Mouse (Mus musculus) embryonic stem cell, embryonic (primary cell): ENCODE results near the gene Ehd4.

Experiments used
- CTCF ChIA-PET, 4 experiments: fragments of 300-600 bp in 2 of 4; fragments of 350-600 bp in 2 of 4; sonication (Branson Sonifier 250); formaldehyde crosslinking; loops; one replicate each; lab custom pipeline; 2022; ENCODE audit warnings: inconsistent platforms in 2 of 4; lab: Charles Lee
- POLR2A ChIA-PET, 4 experiments: fragments of 300-600 bp in 2 of 4; fragments of 350-600 bp in 2 of 4; sonication (Branson Sonifier 250); formaldehyde crosslinking; loops; one replicate each; lab custom pipeline; 2022; ENCODE audit warnings: antibody characterized with exemption in 4 of 4, inconsistent platforms in 1 of 4; lab: Charles Lee

Gene Ehd4

DNA sequence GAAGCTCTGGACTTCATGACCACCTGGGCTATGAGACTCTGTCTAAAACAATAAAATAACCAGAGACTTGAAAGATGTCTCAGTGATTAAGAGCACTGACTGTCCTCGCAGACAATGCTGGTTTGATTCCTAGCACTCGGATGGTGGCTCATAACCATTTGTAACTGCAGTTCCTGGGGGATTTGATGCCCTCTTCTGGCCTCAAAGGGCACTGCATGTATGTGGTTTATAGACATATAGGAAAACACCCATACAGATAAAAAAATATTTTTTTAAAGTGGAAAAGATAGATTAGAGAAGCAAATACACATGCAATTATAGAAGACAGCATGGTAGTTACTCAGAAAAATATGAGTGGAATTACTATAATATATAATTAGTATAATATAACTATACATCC lies 3.2 kb upstream of the Ehd4 start:
- POLR2A ChIA-PET = interaction anchor here in 1 of 4 experiments (1.1 to 1.6 kb wide), 3 partner anchors 17 to 195 kb away, joined by 3 to 4 read pairs (median 3); partner anchors contain the start of gene Vps39
- CTCF ChIA-PET = interaction anchor here (0.8 to 3.8 kb wide), 10 partner anchors 11 to 78 kb away, joined by 3 to 21 read pairs (median 4); no protein-coding TSS in a partner anchor

DNA sequence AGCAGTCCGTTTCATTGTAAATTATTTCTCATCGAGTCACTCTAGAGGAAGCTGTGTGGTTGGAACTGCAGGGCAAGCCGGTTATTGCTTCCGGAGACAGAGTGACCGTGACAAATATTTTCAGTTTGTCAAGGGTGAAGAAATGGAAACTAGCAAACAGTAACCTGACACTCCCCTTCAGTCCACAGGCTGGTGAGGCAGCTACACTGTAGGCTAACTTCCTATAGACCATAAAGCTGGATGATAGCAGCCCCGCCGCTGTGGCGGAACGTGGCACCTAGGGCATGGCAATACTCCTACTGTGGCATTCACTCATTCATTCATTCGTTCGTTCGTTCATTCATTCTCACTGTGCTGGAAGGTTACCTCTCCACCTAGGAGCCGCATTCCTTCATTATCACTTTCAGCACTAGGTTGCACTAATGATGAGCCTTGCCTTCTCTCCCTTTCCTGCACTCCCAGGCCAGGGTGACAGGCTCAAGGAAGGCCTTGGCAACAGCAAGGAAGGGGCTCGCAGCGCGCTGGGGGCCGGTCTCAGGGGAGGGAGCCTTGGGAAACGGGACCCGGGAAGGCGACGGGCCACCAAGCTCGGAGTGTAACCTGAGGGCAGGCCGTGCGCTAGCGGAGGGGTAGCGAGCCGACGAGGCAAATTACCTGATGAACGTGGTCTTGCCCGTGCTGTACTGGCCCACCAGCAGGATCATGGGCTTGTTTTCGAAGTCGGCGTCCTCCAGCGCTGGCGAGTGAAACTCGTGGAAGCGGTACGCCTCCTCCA lies 633 bp downstream of the Ehd4 start:
- CTCF ChIA-PET = interaction anchor here in 3 of 4 experiments (0.6 to 2.6 kb wide), 12 partner anchors 9 to 126 kb away, joined by 3 to 10 read pairs (median 4); no protein-coding TSS in a partner anchor
- POLR2A ChIA-PET = interaction anchor here in 3 of 4 experiments (0.6 to 2.6 kb wide), 41 partner anchors 9 to 1259 kb away, joined by 3 to 19 read pairs (median 4); partner anchors contain the start of genes Adal (in 1 of the 3), Catsper2 (in 1 of the 3), Chac1 (in 1 of the 3) and Chp1 (in 1 of the 3)

DNA sequence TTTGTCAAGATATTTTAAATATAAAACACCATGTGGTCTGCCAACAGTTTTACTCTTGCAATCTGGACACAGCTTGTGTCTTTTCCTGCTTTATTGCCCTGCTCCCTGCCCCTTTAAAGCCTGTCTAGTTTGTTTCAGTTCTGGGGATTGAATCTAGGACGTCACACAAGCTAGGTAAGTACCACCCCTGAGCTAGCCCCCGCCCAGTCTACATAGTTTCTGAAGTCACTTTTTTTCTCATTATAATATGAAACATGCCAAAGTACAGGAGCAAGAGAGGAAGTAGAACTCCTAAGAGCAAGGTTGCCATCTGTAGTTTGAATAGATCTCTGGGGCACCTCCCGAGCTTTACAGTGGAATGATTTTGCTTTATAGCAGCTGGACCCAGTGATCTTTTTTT lies 3.8 kb downstream of the Ehd4 start:
- ChIA-PET POLR2A (no interaction called here), CTCF (interaction anchor here in 1 of 4 experiments (0.6 kb wide), 1 partner anchor 82 kb away, joined by 5 read pairs; no protein-coding TSS in a partner anchor)

DNA sequence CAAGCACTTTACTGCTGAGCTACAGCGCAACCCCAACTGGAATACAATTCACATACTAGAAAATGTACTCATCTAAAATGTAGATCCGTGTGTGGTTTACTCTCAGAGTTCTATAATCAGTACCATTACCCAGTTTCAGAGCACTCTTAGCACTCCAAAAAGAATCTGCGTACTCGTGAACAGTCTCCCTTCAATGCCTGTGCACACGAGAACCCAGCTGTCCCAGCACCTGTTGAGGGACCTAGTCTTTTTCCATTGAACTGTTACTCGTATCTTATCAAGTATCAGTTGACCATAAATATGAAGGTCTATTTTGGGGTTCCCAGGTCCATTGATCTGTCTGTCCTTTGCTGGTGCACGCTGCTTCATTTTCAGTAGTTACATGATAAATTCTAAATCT lies 4.8 kb downstream of the Ehd4 start:
- ChIA-PET CTCF (no interaction called here), POLR2A (no interaction called here)

DNA sequence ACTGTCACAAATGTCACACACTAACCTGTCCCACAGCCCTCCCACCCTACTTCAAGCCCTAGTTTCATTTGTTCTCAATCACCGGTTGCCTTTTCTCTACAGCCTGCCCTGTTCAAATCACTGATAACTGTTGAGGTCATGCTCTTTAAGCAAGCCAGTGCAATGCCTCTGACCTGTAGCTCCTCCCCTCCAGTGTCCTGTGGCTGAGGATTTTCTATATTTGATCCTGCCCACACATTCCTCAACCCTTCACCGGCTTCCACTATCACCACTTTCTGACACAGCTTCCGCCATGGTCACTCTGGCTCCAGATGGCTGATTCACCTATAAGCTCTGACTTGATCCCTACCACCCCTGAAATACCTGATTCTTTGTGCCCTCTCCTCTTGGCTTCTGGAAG lies 6.4 kb downstream of the Ehd4 start:
- ChIA-PET CTCF (interaction anchor here (0.6 to 1.5 kb wide), 4 partner anchors 13 to 103 kb away, joined by 3 to 5 read pairs (median 4); no protein-coding TSS in a partner anchor), POLR2A (interaction anchor here in 1 of 4 experiments (0.9 to 1.7 kb wide), 4 partner anchors 11 to 178 kb away, joined by 3 to 7 read pairs (median 4); no protein-coding TSS in a partner anchor)

DNA sequence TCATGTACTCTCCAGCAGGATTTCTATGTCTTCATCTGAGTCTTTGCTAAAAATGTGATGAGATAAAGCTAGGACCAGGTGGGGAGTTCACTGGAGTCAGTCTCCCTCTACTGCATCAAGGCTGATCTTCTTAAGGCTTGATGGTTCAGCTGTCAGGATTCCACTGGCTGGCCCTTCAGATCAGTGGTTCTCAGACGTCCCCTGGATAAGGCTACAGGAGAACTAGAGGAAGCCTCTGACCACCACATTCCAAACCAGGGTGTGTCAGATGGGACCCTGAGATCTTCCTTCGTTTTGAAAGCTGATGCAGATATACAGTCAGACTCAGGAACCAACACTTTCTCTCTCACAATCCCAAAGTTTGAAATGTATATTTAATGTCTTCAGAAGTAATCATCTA lies 7.0 kb downstream of the Ehd4 start:
- ChIA-PET POLR2A (interaction anchor here in 1 of 4 experiments (0.9 to 1.7 kb wide), 5 partner anchors 12 to 177 kb away, joined by 3 to 7 read pairs (median 3); no protein-coding TSS in a partner anchor), CTCF (interaction anchor here (0.6 to 1.5 kb wide), 4 partner anchors 13 to 592 kb away, joined by 4 to 5 read pairs (median 4); no protein-coding TSS in a partner anchor)

DNA sequence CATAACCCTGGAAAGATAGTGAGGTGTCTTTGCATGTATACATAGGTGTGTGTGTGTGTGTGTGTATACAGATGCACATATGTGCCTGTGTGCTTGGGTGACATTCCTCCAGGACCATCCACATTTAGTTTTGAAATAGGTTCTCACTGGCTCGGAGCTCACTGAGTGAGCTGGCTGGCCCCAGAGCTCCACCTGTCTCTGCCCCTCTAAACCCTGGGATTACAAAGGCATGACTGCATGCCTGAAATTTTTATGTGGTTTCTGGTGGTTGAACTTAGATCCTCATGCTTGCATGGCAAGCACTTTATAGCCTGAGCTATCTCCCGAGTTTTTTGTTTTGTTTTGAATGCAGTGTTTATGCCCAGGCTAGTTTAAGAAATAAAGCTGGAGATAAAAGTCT lies 7.9 kb downstream of the Ehd4 start:
- POLR2A ChIA-PET = interaction anchor here in 1 of 4 experiments (1.1 to 1.7 kb wide), 2 partner anchors 13 to 15 kb away, joined by 3 to 7 read pairs; no protein-coding TSS in a partner anchor
- CTCF ChIA-PET = interaction anchor here in 3 of 4 experiments (0.6 to 1.5 kb wide), 3 partner anchors 27 to 1004 kb away, joined by 3 to 4 read pairs (median 3); no protein-coding TSS in a partner anchor

DNA sequence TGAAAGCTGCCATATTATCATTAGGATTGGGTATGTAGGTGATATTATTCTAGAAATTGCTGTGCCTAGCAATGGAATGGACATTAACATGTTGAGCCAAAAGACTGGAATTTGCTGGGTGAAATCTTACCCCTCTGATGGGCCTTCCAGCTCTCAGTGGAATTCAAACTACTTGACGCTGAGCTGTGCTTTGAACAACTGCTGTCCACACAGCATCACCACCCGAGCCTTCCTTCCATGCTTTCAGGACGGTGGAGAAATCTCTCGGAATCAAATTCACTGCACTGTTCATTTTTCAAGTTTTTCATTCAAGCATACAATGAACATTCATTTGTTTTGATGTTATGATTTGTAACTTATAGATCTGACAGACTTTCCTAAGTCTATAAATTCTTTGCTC lies 10.0 kb downstream of the Ehd4 start:
- POLR2A ChIA-PET = interaction anchor here in 2 of 4 experiments (1.2 to 1.7 kb wide), 3 partner anchors 10 to 23 kb away, joined by 3 to 9 read pairs (median 5); partner anchors contain the start of gene Ehd4 (in 2 of the 2)

DNA sequence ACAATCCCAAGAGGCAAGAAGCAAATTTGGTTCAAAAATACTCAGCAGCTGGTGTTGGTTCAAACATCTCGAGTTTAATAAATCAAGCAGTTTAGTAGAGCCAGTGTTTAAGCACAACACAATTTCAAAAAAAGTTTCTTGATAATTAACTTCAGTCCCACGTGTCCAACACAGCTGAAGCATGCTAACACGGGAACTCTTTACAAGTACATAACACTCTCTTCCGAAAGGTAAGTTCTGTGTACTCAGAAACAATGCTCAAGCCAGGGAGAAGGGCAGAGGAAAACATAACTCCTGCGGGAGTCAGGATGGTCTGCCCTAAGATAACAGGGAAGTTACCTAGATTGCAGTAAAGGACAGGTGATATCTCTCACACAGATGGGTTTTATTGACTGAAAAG lies 12.1 kb downstream of the Ehd4 start:
- ChIA-PET POLR2A (no interaction called here), CTCF (no interaction called here)

More for the DNA sequence above, 10.0 kb downstream of the Ehd4 start:
- CTCF ChIA-PET = interaction anchor here in 1 of 4 experiments (0.5 kb wide), 1 partner anchor 50 kb away, joined by 3 read pairs; no protein-coding TSS in a partner anchor

DNA sequence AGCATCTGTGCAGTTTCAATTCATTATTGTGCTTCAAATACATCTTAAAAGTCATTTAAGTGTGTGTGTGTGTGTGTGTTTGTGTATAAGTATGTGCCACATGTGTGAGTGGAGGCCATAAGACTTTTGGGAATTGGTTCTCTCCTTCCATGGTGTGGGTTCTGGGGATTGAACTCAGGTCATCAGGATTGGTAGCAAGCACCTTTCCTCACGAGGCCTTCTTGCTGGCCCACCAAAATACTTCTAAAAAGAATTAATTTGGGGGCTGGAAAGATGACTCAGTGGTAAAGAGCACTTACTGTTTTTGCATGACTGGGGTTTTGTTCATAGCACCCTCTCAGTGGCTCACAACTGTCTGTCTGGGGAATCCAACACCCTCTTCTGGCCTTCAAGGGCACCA lies 12.7 kb downstream of the Ehd4 start:
- POLR2A ChIA-PET = interaction anchor here in 1 of 4 experiments (0.6 kb wide), 1 partner anchor 47 kb away, joined by 3 read pairs; no protein-coding TSS in a partner anchor
- CTCF ChIA-PET = interaction anchor here in 1 of 4 experiments (0.6 kb wide), 1 partner anchor 72 kb away, joined by 3 read pairs; no protein-coding TSS in a partner anchor

DNA sequence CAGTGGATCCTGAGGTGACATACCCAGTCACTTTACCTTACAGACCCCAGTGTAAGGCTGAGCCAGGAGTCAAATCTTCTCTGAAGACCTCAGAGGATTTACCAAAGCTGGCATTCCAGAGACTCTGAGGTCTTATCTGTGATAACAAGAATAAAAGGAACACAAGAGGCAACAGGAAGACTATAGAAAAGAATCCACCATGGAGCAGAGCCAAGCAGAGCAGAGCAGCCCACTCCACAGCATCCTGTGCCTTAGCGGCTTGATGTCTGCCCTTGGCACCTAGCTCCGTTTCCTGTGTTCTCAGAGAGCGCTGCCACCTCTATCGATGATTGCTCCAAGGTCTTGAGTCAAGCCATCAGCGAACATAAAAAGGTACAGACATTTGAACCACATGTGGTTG lies 14.1 kb downstream of the Ehd4 start:
- CTCF ChIA-PET = no interaction called here
- POLR2A ChIA-PET = no interaction called here

DNA sequence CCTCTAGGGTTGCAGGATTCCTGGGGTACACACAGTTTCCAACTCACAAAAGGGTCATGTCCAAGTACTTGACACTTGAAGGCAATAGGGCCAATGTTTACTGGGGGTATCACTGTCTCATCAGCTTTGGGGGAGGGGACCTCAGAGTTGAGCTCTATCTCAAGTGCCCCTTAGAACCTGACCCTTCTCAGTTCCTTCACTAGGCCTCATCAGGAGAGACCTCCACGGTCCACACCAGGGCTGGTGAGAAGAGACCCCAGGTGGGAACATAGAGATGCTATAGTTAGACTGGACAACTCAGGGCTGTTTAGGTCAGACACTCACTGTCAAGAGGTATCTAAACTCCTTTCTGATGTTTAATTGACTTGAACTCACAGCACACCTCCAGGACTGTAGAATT lies 15.3 kb downstream of the Ehd4 start:
- ChIA-PET CTCF (interaction anchor here in 3 of 4 experiments (0.7 to 1.5 kb wide), 4 partner anchors 57 to 449 kb away, joined by 4 to 9 read pairs (median 4); no protein-coding TSS in a partner anchor), POLR2A (interaction anchor here in 2 of 4 experiments (0.7 to 1.6 kb wide), 3 partner anchors 13 to 941 kb away, joined by 3 to 6 read pairs (median 4); no protein-coding TSS in a partner anchor)

DNA sequence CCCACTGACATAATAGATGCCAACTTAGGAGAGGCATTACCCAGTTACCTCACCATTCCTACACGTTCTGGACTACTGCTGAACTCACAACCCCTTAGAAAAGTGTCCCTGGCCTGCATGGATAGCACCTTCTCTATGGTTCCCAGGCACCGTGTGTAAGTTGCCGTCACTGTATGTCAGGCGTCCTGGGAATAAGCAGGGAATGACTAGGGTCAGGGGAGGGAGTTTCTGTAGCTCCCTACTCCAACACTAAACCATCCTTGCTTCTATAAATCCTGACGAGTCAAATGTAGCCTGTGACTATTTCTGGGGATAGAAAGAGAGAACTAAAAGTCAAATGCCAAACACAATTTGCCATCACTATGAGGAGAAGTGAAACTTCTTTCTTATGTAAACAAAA lies 17.1 kb downstream of the Ehd4 start:
- POLR2A ChIA-PET = interaction anchor here in 2 of 4 experiments (1.9 to 2.6 kb wide), 2 partner anchors 17 kb away, joined by 9 to 10 read pairs; partner anchors contain the start of gene Ehd4 (in 2 of the 2)

DNA sequence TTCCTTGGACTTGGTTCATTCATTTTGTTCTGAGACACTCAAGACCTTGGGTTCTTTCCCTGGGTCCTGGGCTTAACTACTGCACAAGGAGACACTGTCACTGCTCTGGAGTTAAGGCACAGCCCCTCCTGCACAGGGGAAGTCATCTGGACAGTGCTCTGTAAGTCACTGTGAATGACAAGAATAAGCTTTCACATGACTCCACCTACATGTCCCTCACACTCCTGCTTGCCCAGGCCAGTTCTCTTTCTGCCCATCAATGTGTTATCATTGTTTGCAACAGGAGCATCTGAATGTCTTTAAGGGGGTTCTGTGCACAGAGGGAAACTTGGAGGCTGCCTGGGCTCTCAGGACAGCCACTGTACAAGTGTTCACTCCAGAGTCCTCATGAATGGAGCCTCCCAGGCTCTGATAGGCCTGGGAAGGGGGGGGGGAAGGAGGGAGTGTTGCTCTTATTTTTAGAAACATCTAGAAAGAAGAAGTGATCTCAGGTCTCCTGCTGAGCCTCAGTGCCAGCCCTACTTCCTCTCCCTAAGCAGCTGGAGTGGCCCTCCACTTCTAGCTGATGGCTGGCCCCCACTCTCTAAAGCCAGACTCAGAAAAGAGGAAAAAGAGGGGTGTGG lies 19.8 kb downstream of the Ehd4 start:
- POLR2A ChIA-PET = no interaction called here
- CTCF ChIA-PET = no interaction called here

More for the DNA sequence above, 17.1 kb downstream of the Ehd4 start:
- CTCF ChIA-PET = no interaction called here

DNA sequence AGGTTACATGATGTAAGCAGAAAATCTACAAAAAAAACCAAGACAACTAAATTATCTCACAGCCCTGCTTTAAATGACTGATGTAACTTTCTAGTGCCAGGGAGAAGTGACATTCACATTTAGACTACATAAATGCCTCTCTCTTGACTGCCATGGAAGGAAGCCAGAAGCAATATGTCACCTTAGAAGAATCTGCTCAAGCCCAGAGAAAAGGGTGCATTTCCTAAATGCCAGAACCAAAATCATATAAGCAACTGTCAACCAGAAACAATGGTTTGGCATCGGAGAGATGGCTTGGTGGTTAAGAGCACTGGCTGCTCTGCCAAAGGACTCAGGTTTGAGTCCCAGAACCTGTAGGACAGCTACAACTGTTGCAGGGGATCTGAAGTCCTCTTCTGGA lies 22.5 kb downstream of the Ehd4 start:
- CTCF ChIA-PET = interaction anchor here in 1 of 4 experiments (0.6 kb wide), 1 partner anchor 38 kb away, joined by 3 read pairs; no protein-coding TSS in a partner anchor
- POLR2A ChIA-PET = no interaction called here

DNA sequence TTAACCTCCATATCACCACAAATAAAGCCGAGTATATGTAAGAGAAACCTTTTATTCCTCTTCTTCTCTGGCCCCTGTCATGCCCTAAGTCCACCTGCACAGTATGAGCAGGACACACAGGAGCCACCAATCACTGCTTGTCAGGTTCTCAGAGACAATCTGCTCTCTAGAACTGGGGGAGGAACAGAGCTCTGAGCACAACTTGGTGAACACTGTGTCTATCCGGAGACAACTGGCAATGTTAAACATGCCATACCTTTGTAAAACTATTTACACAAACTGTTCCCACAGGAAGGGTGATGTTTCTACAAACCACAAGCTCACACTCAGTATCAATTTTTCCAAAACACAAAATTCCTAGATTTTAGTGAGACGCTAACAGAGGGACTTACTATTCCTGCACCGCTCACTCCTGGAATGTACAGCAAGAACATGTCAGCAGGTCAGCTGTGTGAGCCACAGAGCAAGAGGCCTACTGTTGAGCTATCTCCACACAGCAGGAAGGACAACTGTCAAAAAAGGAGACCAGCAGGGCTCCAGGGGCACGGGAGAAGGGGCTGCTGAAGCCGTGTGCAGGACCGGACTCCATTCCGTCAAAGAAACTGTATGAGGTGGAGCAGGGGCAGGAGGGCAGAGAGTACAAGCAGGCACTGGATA lies 25.0 kb downstream of the Ehd4 start:
- ChIA-PET CTCF (no interaction called here), POLR2A (interaction anchor here in 3 of 4 experiments (0.7 to 1.4 kb wide), 4 partner anchors 25 to 143 kb away, joined by 3 to 5 read pairs (median 4); partner anchors contain the start of gene Ehd4 (in 2 of the 3))

DNA sequence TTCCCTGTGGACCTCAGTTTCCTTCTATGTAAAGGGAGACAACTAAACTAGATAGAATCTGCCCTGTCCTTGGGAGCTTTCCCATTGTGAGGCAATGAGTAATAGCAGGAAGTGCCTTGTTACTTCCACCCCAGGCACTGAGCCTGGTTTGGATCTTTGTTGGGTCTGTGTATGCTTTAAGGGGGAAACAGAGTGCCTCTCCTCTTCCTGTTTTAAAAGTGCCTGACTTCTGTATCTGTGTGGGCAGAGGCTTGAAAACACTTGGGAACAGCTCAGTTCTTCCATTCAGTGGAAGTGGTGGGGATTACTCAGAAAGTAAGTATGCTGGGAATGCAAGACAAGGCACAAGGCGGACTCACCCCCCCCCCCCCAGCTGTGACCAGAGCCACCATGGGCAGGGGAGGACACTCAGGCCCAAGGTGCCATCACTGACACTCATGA lies 25.8 kb downstream of the Ehd4 start:
- ChIA-PET POLR2A (interaction anchor here in 2 of 4 experiments (0.7 to 1.4 kb wide), 2 partner anchors 98 to 142 kb away, joined by 3 to 4 read pairs; no protein-coding TSS in a partner anchor), CTCF (no interaction called here)
